Mouse (Mus musculus) erythroblast, embryonic 14.5 days (primary cell): ENCODE measurements around the gene Gm5114.

Experiments used
- GATA1 ChIP-seq: IDR thresholded peaks from 2 replicates; pipeline ENCODE4 v1.6.1; 2012; ENCODE audit warnings: low read length, inconsistent platforms, mixed read lengths
- TAL1 ChIP-seq: IDR thresholded peaks from 3 replicates; pipeline ENCODE4 v1.6.1; 2012; ENCODE audit warnings: low read length, inconsistent platforms, mixed read lengths

- TF ChIP-seq TAL1 (no peak), GATA1 (no peak)
Observed at GRCm38 (mm10) chr7:39449260-39450021, 36.5 kb upstream of the Gm5114 start.
